Mouse (Mus musculus) heart, embryonic 16.5 days (tissue): ENCODE data around the gene Satb2. TPM values are rescaled to one million over a fixed set of nuclear protein-coding genes. Genes with fewer than 3 reads are reported as not detected.

Experiments used
- ATAC-seq: fragments of 200-750 bp; cut with Nextera tagmentation; replicated peaks from 2 replicates; pipeline ENCODE4 v1.8.0; 2017; ENCODE audit warnings: moderate number of reproducible peaks; ENCODE audit not compliant: insufficient read depth, low FRiP score; ENCODE audit errors: extremely low read depth
- H3K27ac ChIP-seq: fragments of 300-500 bp; sonication (generic); 2 replicates; pipeline ENCODE4 v1.5.1; 2014; ENCODE audit warnings: mild to moderate bottlenecking, low read length, control low read depth, moderate library complexity
- H3K27me3 ChIP-seq: fragments of 300-500 bp; sonication (generic); 2 replicates; pipeline ENCODE4 v1.6.1; 2014; ENCODE audit warnings: low read length, mixed read lengths; ENCODE audit not compliant: control insufficient read depth, insufficient read depth
- H3K36me3 ChIP-seq: fragments of 300-500 bp; sonication (generic); 2 replicates; pipeline ENCODE4 v1.6.1; 2014; ENCODE audit not compliant: control insufficient read depth, insufficient read depth
- H3K4me1 ChIP-seq: fragments of 300-500 bp; sonication (generic); 2 replicates; pipeline ENCODE4 v1.6.1; 2014; ENCODE audit warnings: low read length, mixed read lengths; ENCODE audit not compliant: control insufficient read depth, insufficient read depth
- H3K4me2 ChIP-seq: fragments of 300-500 bp; sonication (generic); 2 replicates; pipeline ENCODE4 v1.6.1; 2014; ENCODE audit warnings: low read depth, mild to moderate bottlenecking, control low read depth, low read length
- H3K4me3 ChIP-seq: fragments of 300-500 bp; sonication (generic); 2 replicates; pipeline ENCODE4 v1.5.1; 2014; ENCODE audit warnings: mild to moderate bottlenecking, control low read depth, low read length
- H3K9ac ChIP-seq: fragments of 300-500 bp; sonication (generic); 2 replicates; pipeline ENCODE4 v1.6.1; 2014; ENCODE audit warnings: low read length, control low read depth
- H3K9me3 ChIP-seq: fragments of 300-500 bp; sonication (generic); replicated peaks from 2 replicates; pipeline ENCODE4 v1.6.1; 2016; ENCODE audit warnings: low read length; ENCODE audit not compliant: control insufficient read depth
- WGBS: fragments of 180-500 bp; shearing (Covaris S2); extraction: QIAGEN DNeasy Blood & Tissue Kit; methylation state at CpG from one replicate; pipeline ENCODE4 v1.1.7; 2014; 5-methylcytosine and 5-hydroxymethylcytosine counted together
- polyA plus RNA-seq: library from polyadenylated mRNA; unstranded; fragments of >200 nt; fragmentation: Nextera tagmentation; extraction: Ambion mirVana; gene quantifications from 2 replicates; pipeline ENCODE4 v1.2.1, GENCODE M21; 2015

Gene Satb2
- polyA plus RNA-seq, 1 experiment from 2014 or later: 0.26 TPM

DNA sequence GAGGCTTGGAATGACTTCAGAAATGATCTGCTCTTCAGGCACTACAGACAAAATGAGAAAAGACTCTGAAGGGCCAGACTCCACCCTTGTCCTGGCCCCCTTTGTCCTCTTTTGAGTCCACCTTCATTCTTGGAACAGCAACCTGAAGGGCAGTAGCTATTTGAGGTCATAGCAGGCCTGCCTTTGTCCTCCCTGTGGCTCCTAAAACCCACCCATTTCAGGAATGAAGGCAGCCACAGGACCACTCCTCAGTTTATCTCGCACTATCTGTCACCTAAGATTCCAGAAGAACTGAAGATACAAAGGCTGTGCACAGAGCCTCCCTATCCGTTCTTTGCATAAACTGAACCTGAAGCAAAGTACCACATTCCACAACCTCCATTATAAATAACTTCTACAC lies 24.9 kb downstream of the Satb2 start:
- H3K4me1 ChIP-seq: no peaks in the 10 kb centered on the region
- no peaks in the 10 kb centered on the region for H3K36me3 ChIP-seq
- 58% methylated on average over 2 of the region's 2 CpGs for WGBS
- no peak overlapping the region for H3K9ac ChIP-seq
- no peak for ATAC-seq
- H3K27me3 ChIP-seq: no peaks in the 10 kb centered on the region
- H3K4me2 ChIP-seq: no peak overlapping the region
- H3K27ac ChIP-seq: no peak overlapping the region
- H3K9me3 ChIP-seq: no peaks in the 10 kb centered on the region
- no peak overlapping the region for H3K4me3 ChIP-seq

DNA sequence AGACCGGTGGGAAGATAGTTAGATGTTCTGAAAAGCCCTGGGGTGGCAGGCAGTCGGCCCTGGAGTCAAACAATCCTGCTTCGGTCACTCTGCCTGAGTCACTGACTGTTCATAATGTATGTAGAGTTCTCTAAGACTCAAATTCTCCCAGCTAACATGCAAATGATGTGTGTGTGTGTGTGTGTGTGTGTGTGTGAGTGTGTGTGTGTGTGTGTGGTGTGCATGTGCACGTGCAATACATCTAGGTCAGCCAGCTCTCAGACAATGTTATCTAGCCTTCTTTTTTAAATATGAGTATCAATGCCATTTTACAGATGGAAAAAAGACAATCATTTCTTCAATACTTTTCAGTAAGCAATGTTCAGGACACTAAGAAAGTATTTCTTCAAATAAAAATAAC lies 26.5 kb downstream of the Satb2 start:
- Histone ChIP-seq H3K27ac (no peak overlapping the region), H3K9ac (no peak overlapping the region), H3K36me3 (no peaks in the 10 kb centered on the region), H3K27me3 (no peaks in the 10 kb centered on the region), H3K4me1 (no peaks in the 10 kb centered on the region), H3K4me2 (no peak overlapping the region), H3K4me3 (no peak overlapping the region), H3K9me3 (no peaks in the 10 kb centered on the region)
- no peak for ATAC-seq
- WGBS: 79% methylated on average over 4 of the region's 4 CpGs

DNA sequence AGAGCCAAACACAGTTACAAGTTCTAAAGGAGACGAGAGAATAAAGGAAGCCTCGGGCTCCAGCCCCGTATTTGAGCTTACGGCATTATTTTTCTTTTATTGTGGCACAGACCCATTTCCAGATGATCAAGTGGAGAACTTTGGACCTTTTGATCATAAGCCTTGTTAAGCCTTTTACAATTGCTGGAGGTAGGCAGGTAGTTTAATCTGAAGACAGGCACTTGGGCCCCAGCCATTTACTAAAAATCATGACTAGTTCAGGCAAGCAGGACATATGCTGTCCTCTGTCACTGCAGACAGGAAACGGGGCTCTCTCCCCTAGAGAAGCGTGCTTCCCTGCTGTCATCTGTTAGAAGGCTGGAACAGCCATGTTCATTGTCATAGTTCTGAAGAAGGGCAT lies 26.9 kb downstream of the Satb2 start:
- WGBS: 72% methylated on average over 6 of the region's 6 CpGs
- no peaks in the 10 kb centered on the region for H3K36me3 ChIP-seq
- H3K4me2 ChIP-seq: no peak overlapping the region
- ATAC-seq: no peak
- no peak overlapping the region for H3K27ac ChIP-seq
- no peaks in the 10 kb centered on the region for H3K27me3 ChIP-seq
- H3K4me3 ChIP-seq: no peak overlapping the region
- H3K9me3 ChIP-seq: no peaks in the 10 kb centered on the region
- H3K4me1 ChIP-seq: no peaks in the 10 kb centered on the region
- H3K9ac ChIP-seq: no peak overlapping the region

DNA sequence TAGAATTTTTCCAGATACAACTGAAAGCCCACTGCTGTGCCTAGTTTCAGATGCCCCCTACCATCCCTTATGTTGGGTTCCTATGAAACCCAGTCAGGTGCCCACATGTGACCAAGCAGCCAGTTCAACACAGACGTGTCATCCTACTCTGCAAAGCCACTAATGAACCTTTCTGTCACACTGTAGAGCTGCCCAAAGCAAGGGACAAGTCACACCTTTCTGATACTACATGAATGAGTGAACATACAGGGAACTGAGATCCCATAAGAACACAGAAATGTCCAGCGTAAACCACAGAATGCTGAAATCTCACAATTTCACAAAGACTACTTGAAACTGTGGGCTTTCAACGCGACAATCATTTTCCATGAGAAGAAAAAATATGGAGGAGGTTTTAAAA lies 39.0 kb downstream of the Satb2 start:
- 82% methylated on average over 4 of the region's 4 CpGs for WGBS
- no peak overlapping the region for H3K4me3 ChIP-seq
- H3K36me3 ChIP-seq: no peaks in the 10 kb centered on the region
- no peak overlapping the region for H3K9ac ChIP-seq
- no peak overlapping the region for H3K27ac ChIP-seq
- no peaks in the 10 kb centered on the region for H3K27me3 ChIP-seq
- ATAC-seq: no peak
- no peaks in the 10 kb centered on the region for H3K4me1 ChIP-seq
- no peak overlapping the region for H3K4me2 ChIP-seq
- H3K9me3 ChIP-seq: no peaks in the 10 kb centered on the region

DNA sequence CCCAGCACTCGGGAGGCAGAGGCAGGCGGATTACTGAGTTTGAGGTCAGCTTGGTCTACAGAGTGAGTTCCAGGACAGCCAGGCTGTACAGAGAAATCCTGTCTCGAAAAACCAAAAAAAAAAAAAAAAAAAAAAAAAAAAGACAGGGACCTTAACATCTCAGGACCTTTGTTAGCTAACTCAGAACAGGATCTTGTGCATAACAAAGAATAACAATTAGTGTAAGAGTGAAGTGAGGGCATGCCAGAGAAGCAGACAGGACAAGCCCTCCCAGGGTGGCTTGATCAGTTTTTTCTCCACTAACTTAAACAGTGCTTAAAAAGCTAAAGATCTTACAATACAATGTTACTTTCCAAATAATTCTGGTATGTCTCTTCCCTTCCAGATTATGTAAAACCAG lies 40.0 kb downstream of the Satb2 start:
- ATAC-seq: no peak
- Histone ChIP-seq H3K4me3 (no peak overlapping the region), H3K4me1 (no peaks in the 10 kb centered on the region), H3K9me3 (no peaks in the 10 kb centered on the region), H3K27ac (no peak overlapping the region), H3K4me2 (no peak overlapping the region), H3K27me3 (no peaks in the 10 kb centered on the region), H3K36me3 (no peaks in the 10 kb centered on the region), H3K9ac (no peak overlapping the region)
- WGBS: 77% methylated on average over 3 of the region's 3 CpGs

DNA sequence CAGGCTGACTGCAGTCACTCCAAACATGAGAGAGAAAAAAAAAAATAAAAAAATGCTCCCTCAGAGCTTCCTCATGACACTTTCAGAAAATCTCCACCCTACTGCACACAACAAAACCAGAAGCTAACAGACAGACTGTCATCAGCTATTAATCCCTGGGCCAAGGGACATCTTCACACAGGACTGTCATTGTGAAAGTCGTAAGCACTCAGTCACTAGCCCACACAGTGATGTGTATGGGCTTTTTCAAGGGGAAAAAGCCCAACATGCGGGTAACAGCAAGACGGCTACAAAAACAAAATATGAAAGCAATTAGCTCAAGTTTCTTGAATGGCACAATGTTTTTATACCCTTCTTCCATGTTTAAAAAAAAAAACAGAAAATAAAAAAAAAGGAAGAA lies 41.9 kb downstream of the Satb2 start:
- Histone ChIP-seq H3K4me1 (no peaks in the 10 kb centered on the region), H3K9ac (no peak overlapping the region), H3K9me3 (no peaks in the 10 kb centered on the region), H3K27ac (no peak overlapping the region), H3K4me3 (no peak overlapping the region), H3K27me3 (no peaks in the 10 kb centered on the region), H3K36me3 (no peaks in the 10 kb centered on the region), H3K4me2 (no peak overlapping the region)
- ATAC-seq: no peak
- WGBS: 82% methylated on average over 3 of the region's 3 CpGs

DNA sequence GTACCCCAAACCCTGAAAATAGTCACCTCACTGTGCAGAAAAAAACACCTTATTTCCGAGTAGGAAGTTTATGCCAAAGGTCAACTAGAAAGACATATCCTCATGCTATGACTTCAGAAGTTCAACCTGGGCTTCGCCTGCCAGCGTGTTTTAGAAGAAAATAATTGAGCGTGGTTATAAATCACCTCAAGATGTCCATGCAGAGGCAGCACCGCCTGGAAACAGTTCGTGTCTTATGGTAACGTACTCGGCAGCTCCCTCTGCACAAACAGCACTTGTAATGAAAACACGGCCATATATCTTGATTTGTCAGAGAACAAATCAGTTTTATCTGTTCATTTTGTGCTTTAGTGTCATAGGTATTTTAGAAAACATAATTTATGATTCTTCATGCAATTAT lies 44.6 kb downstream of the Satb2 start:
- Histone ChIP-seq H3K4me2 (no peak overlapping the region), H3K27me3 (no peaks in the 10 kb centered on the region), H3K9ac (no peak overlapping the region), H3K9me3 (no peaks in the 10 kb centered on the region), H3K4me3 (no peak overlapping the region), H3K27ac (no peak overlapping the region), H3K4me1 (no peaks in the 10 kb centered on the region), H3K36me3 (no peaks in the 10 kb centered on the region)
- ATAC-seq: no peak
- WGBS: 72% methylated on average over 9 of the region's 9 CpGs

DNA sequence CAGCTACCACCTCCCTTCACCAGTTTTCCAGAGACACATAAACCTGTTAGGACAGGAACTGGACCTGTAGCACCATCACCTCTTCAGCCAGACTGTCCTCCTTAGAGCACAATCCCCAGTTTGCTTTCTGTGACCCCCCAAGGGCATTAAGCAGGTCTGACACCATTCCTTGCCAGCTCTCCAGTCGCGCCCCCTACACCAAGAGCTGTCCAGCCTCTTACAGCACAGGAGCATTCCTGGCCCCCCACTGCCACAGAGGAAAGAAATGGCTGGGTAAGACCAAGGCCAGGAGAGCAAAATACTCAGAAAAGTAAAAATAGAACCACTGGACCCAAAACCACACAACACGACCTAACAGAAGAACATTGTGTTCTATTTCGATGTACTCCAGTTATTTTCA lies 48.4 kb downstream of the Satb2 start:
- no peak for ATAC-seq
- Histone ChIP-seq H3K27me3 (no peaks in the 10 kb centered on the region), H3K36me3 (no peaks in the 10 kb centered on the region), H3K27ac (no peak overlapping the region), H3K4me3 (no peak overlapping the region), H3K4me2 (no peak overlapping the region), H3K9ac (no peak overlapping the region), H3K9me3 (no peaks in the 10 kb centered on the region), H3K4me1 (no peaks in the 10 kb centered on the region)
- WGBS: 64% methylated on average over 4 of the region's 4 CpGs

DNA sequence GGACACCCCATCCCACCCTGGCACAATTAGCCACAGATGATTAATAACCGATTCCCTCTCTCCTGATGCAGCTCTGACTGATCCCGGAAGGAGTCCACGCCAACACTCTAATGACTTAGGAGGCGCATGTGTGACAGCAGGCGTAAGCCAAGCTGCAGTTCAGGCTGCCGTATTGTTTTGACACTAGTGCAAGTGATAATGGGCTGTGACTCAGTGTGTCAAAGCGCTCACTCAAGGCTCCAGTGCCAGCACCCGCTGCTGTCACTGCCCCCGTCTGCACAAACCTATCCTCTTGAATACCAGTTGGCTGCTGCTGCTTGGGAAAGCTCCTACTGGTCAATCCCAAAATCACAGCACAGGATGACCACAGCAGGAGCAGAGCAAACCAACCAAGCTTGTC lies 49.7 kb downstream of the Satb2 start:
- H3K36me3 ChIP-seq: no peaks in the 10 kb centered on the region
- no peak overlapping the region for H3K27ac ChIP-seq
- H3K9ac ChIP-seq: no peak overlapping the region
- H3K9me3 ChIP-seq: no peaks in the 10 kb centered on the region
- H3K27me3 ChIP-seq: no peaks in the 10 kb centered on the region
- no peak for ATAC-seq
- H3K4me1 ChIP-seq: no peaks in the 10 kb centered on the region
- 51% methylated on average over 9 of the region's 9 CpGs for WGBS
- H3K4me2 ChIP-seq: no peak overlapping the region
- no peak overlapping the region for H3K4me3 ChIP-seq

DNA sequence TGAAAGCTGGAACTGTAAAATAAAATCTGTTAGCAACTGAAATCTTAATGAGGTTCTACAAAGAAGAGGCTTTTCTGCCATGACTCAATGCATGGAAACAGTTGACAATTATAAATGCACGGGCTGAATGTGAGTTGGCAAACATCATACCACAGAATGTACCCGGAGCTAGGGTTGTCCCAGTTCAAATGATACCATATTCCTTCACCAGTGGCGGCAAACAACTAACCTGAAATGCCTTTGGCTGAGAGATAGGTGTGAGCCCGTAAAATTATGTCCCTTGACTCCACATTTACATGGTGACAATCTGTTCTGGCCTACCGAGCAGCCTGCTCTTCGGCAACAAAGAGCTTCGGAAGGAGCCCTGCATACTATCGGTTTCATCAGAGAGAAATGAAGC lies 58.0 kb downstream of the Satb2 start:
- WGBS: 85% methylated on average over 8 of the region's 8 CpGs
- H3K4me2 ChIP-seq: no peak overlapping the region

More for the DNA sequence above, 58.0 kb downstream of the Satb2 start:
- no peaks in the 10 kb centered on the region for H3K36me3 ChIP-seq
- no peak overlapping the region for H3K27ac ChIP-seq
- no peak overlapping the region for H3K4me3 ChIP-seq
- no peak overlapping the region for H3K9ac ChIP-seq
- H3K27me3 ChIP-seq: no peaks in the 10 kb centered on the region
- no peaks in the 10 kb centered on the region for H3K4me1 ChIP-seq
- H3K9me3 ChIP-seq: no peaks in the 10 kb centered on the region
- ATAC-seq: no peak
